Mouse (Mus musculus) embryonic facial prominence, embryonic 12.5 days (tissue): ENCODE results near the gene Myh3. TPM values are rescaled to one million over a fixed set of nuclear protein-coding genes. Genes with fewer than 3 reads are reported as not detected.

Source experiments
- ATAC-seq: fragments of 200-750 bp; cut with Nextera tagmentation; 2 replicates; pipeline ENCODE4 v1.8.0; 2017; ENCODE audit not compliant: insufficient number of reproducible peaks, insufficient read depth, low FRiP score, low TSS enrichment
- H3K27ac ChIP-seq: fragments of 300-500 bp; sonication (generic); 2 replicates; pipeline ENCODE4 v1.5.1; 2016; ENCODE audit warnings: mild to moderate bottlenecking
- H3K27me3 ChIP-seq: fragments of 300-500 bp; sonication (generic); 2 replicates; pipeline ENCODE4 v1.6.1; 2016; ENCODE audit warnings: mild to moderate bottlenecking, moderate library complexity
- H3K36me3 ChIP-seq: fragments of 300-500 bp; sonication (generic); 2 replicates; pipeline ENCODE4 v1.6.1; 2016; ENCODE audit warnings: mild to moderate bottlenecking
- H3K4me1 ChIP-seq: fragments of 300-500 bp; sonication (generic); 2 replicates; pipeline ENCODE4 v1.6.1; 2016
- H3K4me2 ChIP-seq: fragments of 300-500 bp; sonication (generic); replicated peaks from 2 replicates; pipeline ENCODE4 v1.6.1; 2016; ENCODE audit warnings: mild to moderate bottlenecking, moderate library complexity
- H3K4me3 ChIP-seq: fragments of 300-500 bp; sonication (generic); 2 replicates; pipeline ENCODE4 v1.5.1; 2016; ENCODE audit warnings: mild to moderate bottlenecking
- H3K9ac ChIP-seq: fragments of 300-500 bp; sonication (generic); 2 replicates; pipeline ENCODE4 v1.6.1; 2016; ENCODE audit warnings: mild to moderate bottlenecking, moderate library complexity
- H3K9me3 ChIP-seq: fragments of 300-500 bp; sonication (generic); 2 replicates; pipeline ENCODE4 v1.6.1; 2016; ENCODE audit warnings: mild to moderate bottlenecking, moderate library complexity
- WGBS: fragments of 180-500 bp; shearing (Covaris S2); methylation state at CpG from one replicate; pipeline ENCODE4 v1.1.7; 2016; 5-methylcytosine and 5-hydroxymethylcytosine counted together
- polyA plus RNA-seq: library from polyadenylated mRNA; unstranded; fragments of >200 nt; fragmentation: Nextera tagmentation; extraction: Ambion mirVana; gene quantifications from 2 replicates; pipeline ENCODE4 v1.2.1, GENCODE M21; 2016

Myh3 gene
- polyA plus RNA-seq, 1 experiment from 2014 or later = 34.6 TPM

GRCm38 (mm10) chr11:67093201-67093600, 15.1 kb downstream of the Myh3 start:
- Histone ChIP-seq H3K4me2 (no peak overlapping the region), H3K27ac (no peak overlapping the region), H3K9me3 (no peaks in the 10 kb centered on the region), H3K4me3 (no peak overlapping the region), H3K27me3 (0 out of 2 replicates have a peak, but pooled peaks cover 2% of the 10 kb centered on the region), H3K9ac (no peak overlapping the region), H3K4me1 (no peaks in the 10 kb centered on the region), H3K36me3 (no peaks in the 10 kb centered on the region)
- 81% methylated on average over 9 of the region's 9 CpGs for WGBS
- ATAC-seq = no peak

- 96% methylated on average over 5 of the region's 5 CpGs for whole genome bisulfite sequencing
- H3K4me1 ChIP-seq = no peaks in the 10 kb centered on the region
- H3K27ac ChIP-seq = no peak overlapping the region
- no peaks in the 10 kb centered on the region for H3K9me3 ChIP-seq
- H3K4me2 ChIP-seq = no peak overlapping the region
- H3K9ac ChIP-seq = no peak overlapping the region
- ATAC-seq = no peak
- no peaks in the 10 kb centered on the region for H3K36me3 ChIP-seq
- H3K27me3 ChIP-seq = 0 out of 2 replicates have a peak, but pooled peaks cover 2% of the 10 kb centered on the region
- H3K4me3 ChIP-seq = no peak overlapping the region
Observed at GRCm38 (mm10) chr11:67093652-67094051, 15.6 kb downstream of the Myh3 start.

- no peak for ATAC-seq
- Histone ChIP-seq H3K27ac (no peak overlapping the region), H3K4me3 (no peak overlapping the region), H3K36me3 (no peaks in the 10 kb centered on the region), H3K4me1 (no peaks in the 10 kb centered on the region), H3K27me3 (0 out of 2 replicates have a peak, but pooled peaks cover 2% of the 10 kb centered on the region), H3K4me2 (no peak overlapping the region), H3K9ac (no peak overlapping the region), H3K9me3 (no peaks in the 10 kb centered on the region)
- WGBS = 79% methylated on average over 29 of the region's 29 CpGs
Observed at GRCm38 (mm10) chr11:67094470-67094869, 16.4 kb downstream of the Myh3 start.

GRCm38 (mm10) chr11:67097709-67098108, 19.6 kb downstream of the Myh3 start:
- Histone ChIP-seq H3K36me3 (no peaks in the 10 kb centered on the region), H3K4me3 (no peak overlapping the region), H3K27ac (no peak overlapping the region), H3K4me1 (no peaks in the 10 kb centered on the region), H3K9me3 (no peaks in the 10 kb centered on the region), H3K4me2 (no peak overlapping the region), H3K27me3 (no peaks in the 10 kb centered on the region), H3K9ac (no peak overlapping the region)
- 94% methylated on average over 10 of the region's 10 CpGs for WGBS
- no peak for ATAC-seq

- 84% methylated on average over 11 of the region's 11 CpGs for WGBS
- Histone ChIP-seq H3K36me3 (no peaks in the 10 kb centered on the region), H3K4me3 (no peak overlapping the region), H3K9me3 (no peaks in the 10 kb centered on the region), H3K9ac (no peak overlapping the region), H3K27ac (no peak overlapping the region), H3K4me2 (no peak overlapping the region), H3K4me1 (no peaks in the 10 kb centered on the region), H3K27me3 (no peaks in the 10 kb centered on the region)
- no peak for ATAC-seq
Observed at GRCm38 (mm10) chr11:67098427-67098826, 20.3 kb downstream of the Myh3 start.

- WGBS = 95% methylated on average over 16 of the region's 16 CpGs
- no peak overlapping the region for H3K4me3 ChIP-seq
Observed at GRCm38 (mm10) chr11:67099241-67099640, 21.1 kb downstream of the Myh3 start.

GRCm38 (mm10) chr11:67100169-67100568, 22.1 kb downstream of the Myh3 start:
- Histone ChIP-seq H3K27me3 (no peaks in the 10 kb centered on the region), H3K36me3 (no peaks in the 10 kb centered on the region), H3K9me3 (no peaks in the 10 kb centered on the region), H3K9ac (no peak overlapping the region), H3K4me2 (no peak overlapping the region), H3K4me3 (no peak overlapping the region), H3K4me1 (no peaks in the 10 kb centered on the region), H3K27ac (no peak overlapping the region)
- 32% methylated on average over 6 of the region's 6 CpGs for WGBS
- no peak for ATAC-seq

More at GRCm38 (mm10) chr11:67099241-67099640, 21.1 kb downstream of the Myh3 start:
- ATAC-seq = no peak
- H3K27ac ChIP-seq = no peak overlapping the region
- no peaks in the 10 kb centered on the region for H3K4me1 ChIP-seq
- H3K9ac ChIP-seq = no peak overlapping the region
- H3K9me3 ChIP-seq = no peaks in the 10 kb centered on the region
- H3K27me3 ChIP-seq = no peaks in the 10 kb centered on the region
- H3K36me3 ChIP-seq = no peaks in the 10 kb centered on the region
- no peak overlapping the region for H3K4me2 ChIP-seq

GRCm38 (mm10) chr11:67101713-67102112, 23.6 kb downstream of the Myh3 start:
- Histone ChIP-seq H3K9ac (no peak overlapping the region), H3K36me3 (no peaks in the 10 kb centered on the region), H3K9me3 (no peaks in the 10 kb centered on the region), H3K27me3 (no peaks in the 10 kb centered on the region), H3K27ac (no peak overlapping the region), H3K4me1 (0 out of 2 replicates have a peak, but pooled peaks cover 3% of the 10 kb centered on the region), H3K4me3 (no peak overlapping the region), H3K4me2 (no peak overlapping the region)
- WGBS = 26% methylated on average over 8 of the region's 8 CpGs
- no peak for ATAC-seq

- 84% methylated on average over 9 of the region's 9 CpGs for WGBS
- Histone ChIP-seq H3K4me3 (no peak overlapping the region), H3K9me3 (no peaks in the 10 kb centered on the region), H3K27me3 (no peaks in the 10 kb centered on the region), H3K9ac (no peak overlapping the region), H3K27ac (no peak overlapping the region), H3K4me2 (no peak overlapping the region), H3K4me1 (0 out of 2 replicates have a peak, but pooled peaks cover 3% of the 10 kb centered on the region), H3K36me3 (no peaks in the 10 kb centered on the region)
- no peak for ATAC-seq
Observed at GRCm38 (mm10) chr11:67103256-67103655, 25.2 kb downstream of the Myh3 start.

GRCm38 (mm10) chr11:67104242-67104641, 26.1 kb downstream of the Myh3 start:
- no peak for ATAC-seq
- no peaks in the 10 kb centered on the region for H3K9me3 ChIP-seq
- H3K9ac ChIP-seq = no peak overlapping the region
- H3K27me3 ChIP-seq = no peaks in the 10 kb centered on the region
- H3K36me3 ChIP-seq = no peaks in the 10 kb centered on the region
- H3K4me2 ChIP-seq = no peak overlapping the region
- WGBS = 89% methylated on average over 1 of the region's 1 CpGs
- 0 out of 2 replicates have a peak, but pooled peaks cover 3% of the 10 kb centered on the region for H3K4me1 ChIP-seq
- no peak overlapping the region for H3K27ac ChIP-seq
- H3K4me3 ChIP-seq = no peak overlapping the region

GRCm38 (mm10) chr11:67104714-67105113, 26.6 kb downstream of the Myh3 start:
- H3K27me3 ChIP-seq = no peaks in the 10 kb centered on the region
- ATAC-seq = no peak
- WGBS = 67% methylated on average over 11 of the region's 11 CpGs

GRCm38 (mm10) chr11:67105689-67106088, 27.6 kb downstream of the Myh3 start:
- Histone ChIP-seq H3K36me3 (no peaks in the 10 kb centered on the region), H3K4me1 (0 out of 2 replicates have a peak, but pooled peaks cover 3% of the 10 kb centered on the region), H3K27ac (no peak overlapping the region), H3K4me3 (no peak overlapping the region), H3K9me3 (no peaks in the 10 kb centered on the region), H3K9ac (no peak overlapping the region), H3K27me3 (no peaks in the 10 kb centered on the region), H3K4me2 (no peak overlapping the region)
- ATAC-seq = 0 out of 2 replicates have a peak, but pooled peaks have one; percentile 44
- 53% methylated on average over 4 of the region's 4 CpGs for WGBS

More at GRCm38 (mm10) chr11:67104714-67105113, 26.6 kb downstream of the Myh3 start:
- Histone ChIP-seq H3K9ac (no peak overlapping the region), H3K4me1 (0 out of 2 replicates have a peak, but pooled peaks cover 3% of the 10 kb centered on the region), H3K36me3 (no peaks in the 10 kb centered on the region), H3K27ac (no peak overlapping the region), H3K4me3 (no peak overlapping the region), H3K9me3 (no peaks in the 10 kb centered on the region), H3K4me2 (no peak overlapping the region)
